Mouse (Mus musculus) intestine, postnatal 0 days (tissue): ENCODE measurements around the gene Serinc3. TPM values are rescaled to one million over a fixed set of nuclear protein-coding genes. Genes with fewer than 3 reads are reported as not detected.
A peak's percentile ranks its signal among the peaks of the same experiment; 100 is the strongest.
"Not testable (repeated sequence)": the region's sequence is repeated elsewhere in the genome, so short reads cannot be mapped to it uniquely, and the experiment has no call there.

Source experiments
- ATAC-seq: fragments of 200-750 bp; cut with Nextera tagmentation; 2 replicates; pipeline ENCODE4 v1.8.0; 2017; ENCODE audit warnings: mild to moderate bottlenecking, moderate TSS enrichment, moderate library complexity
- H3K27ac ChIP-seq: fragments of 300-500 bp; sonication (generic); 2 replicates; pipeline ENCODE4 v1.5.1; 2014; ENCODE audit warnings: mild to moderate bottlenecking, low read depth, low read length, moderate library complexity
- H3K27me3 ChIP-seq: fragments of 300-500 bp; sonication (generic); replicated peaks from 2 replicates; pipeline ENCODE4 v1.6.1; 2014; ENCODE audit warnings: low read length, mixed read lengths; ENCODE audit not compliant: control insufficient read depth, insufficient read depth
- H3K36me3 ChIP-seq: fragments of 300-500 bp; sonication (generic); 2 replicates; pipeline ENCODE4 v1.6.1; 2014; ENCODE audit warnings: mild to moderate bottlenecking, moderate library complexity; ENCODE audit not compliant: control insufficient read depth, insufficient read depth
- H3K4me1 ChIP-seq: fragments of 300-500 bp; sonication (generic); replicated peaks from 2 replicates; pipeline ENCODE4 v1.6.1; 2014; ENCODE audit warnings: antibody characterized with exemption, low read length, mixed read lengths; ENCODE audit not compliant: control insufficient read depth, insufficient read depth
- H3K4me2 ChIP-seq: fragments of 300-500 bp; sonication (generic); replicated peaks from 2 replicates; pipeline ENCODE4 v1.6.1; 2014; ENCODE audit warnings: low read depth, mild to moderate bottlenecking, moderate library complexity
- H3K4me3 ChIP-seq: fragments of 300-500 bp; sonication (generic); 2 replicates; pipeline ENCODE4 v1.5.1; 2014; ENCODE audit warnings: low read depth, low read length
- H3K9ac ChIP-seq: fragments of 300-500 bp; sonication (generic); 2 replicates; pipeline ENCODE4 v1.6.1; 2014; ENCODE audit warnings: mild to moderate bottlenecking, low read depth, low read length
- H3K9me3 ChIP-seq: fragments of 300-500 bp; sonication (generic); 2 replicates; pipeline ENCODE4 v1.6.1; 2016; ENCODE audit warnings: mixed run types; ENCODE audit not compliant: control insufficient read depth
- CTCF ChIP-seq: sonication (generic); IDR thresholded peaks from 2 replicates; pipeline ENCODE4 v1.5.1; 2016; ENCODE audit warnings: low read depth, mild to moderate bottlenecking, control low read depth, antibody characterized with exemption, moderate library complexity
- WGBS: fragments of 180-500 bp; shearing (Covaris S2); extraction: QIAGEN DNeasy Blood & Tissue Kit; methylation state at CpG from one replicate; pipeline ENCODE4 v1.1.7; 2014; 5-methylcytosine and 5-hydroxymethylcytosine counted together
- polyA plus RNA-seq: library from polyadenylated mRNA; unstranded; fragments of >200 nt; fragmentation: Nextera tagmentation; extraction: Ambion mirVana; gene quantifications from 2 replicates; pipeline ENCODE4 v1.2.1, GENCODE M21; 2015

The Serinc3 gene
- polyA plus RNA-seq, 1 experiment from 2014 or later: 61.3 TPM

- Histone ChIP-seq H3K4me3 (no peak overlapping the region), H3K4me2 (peak overlapping the region; percentile 59), H3K9ac (0 out of 2 replicates have a peak overlapping the region, but pooled peaks have one; percentile 60), H3K27me3 (no peaks in the 10 kb centered on the region), H3K4me1 (peaks cover 8% of the 10 kb centered on the region; the same call in 1 of the 2 replicates), H3K27ac (peak overlapping the region; percentile 70; the same call in 1 of the 2 replicates), H3K9me3 (no peaks in the 10 kb centered on the region), H3K36me3 (peaks cover 3% of the 10 kb centered on the region; the same call in 1 of the 2 replicates)
- TF ChIP-seq CTCF: no peak
- WGBS: 82% methylated on average over 12 of the region's 12 CpGs
- ATAC-seq: no peak
Measured at GRCm38 (mm10) chr2:163659431-163659830, 14.5 kb upstream of the Serinc3 start.

GRCm38 (mm10) chr2:163658941-163659340, 14.0 kb upstream of the Serinc3 start:
- H3K4me1 ChIP-seq: peaks cover 8% of the 10 kb centered on the region; the same call in 1 of the 2 replicates
- peak overlapping the region; percentile 60; the same call in 1 of the 2 replicates for H3K9ac ChIP-seq
- H3K4me2 ChIP-seq: peak overlapping the region; percentile 59
- ATAC-seq: peak; percentile 54
- WGBS: under 1% methylated on average over 8 of the region's 8 CpGs
- no peak for TF ChIP-seq CTCF
- H3K36me3 ChIP-seq: no peaks in the 10 kb centered on the region
- H3K27ac ChIP-seq: peak overlapping the region; percentile 70; the same call in 1 of the 2 replicates
- no peaks in the 10 kb centered on the region for H3K9me3 ChIP-seq
- peak overlapping the region; percentile 60 for H3K4me3 ChIP-seq
- H3K27me3 ChIP-seq: no peaks in the 10 kb centered on the region

GRCm38 (mm10) chr2:163657975-163658886, 13.3 kb upstream of the Serinc3 start, which contains the start of gene Pkig:
TSS of gene Pkig (plus strand) at chr2:163658386.
- peak within 1 kb of the TSS; percentile 70 for H3K27ac ChIP-seq
- ATAC-seq: peak; percentile 86
- H3K36me3 ChIP-seq: no peaks in the 10 kb centered on the region
- peak within 1 kb of the TSS; percentile 60 for H3K4me3 ChIP-seq
- H3K4me1 ChIP-seq: peaks cover 8% of the 10 kb centered on the region; the same call in 1 of the 2 replicates
- no peaks in the 10 kb centered on the region for H3K9me3 ChIP-seq
- TF ChIP-seq CTCF: peak; percentile 48
- under 1% methylated on average over 71 of the region's 71 CpGs for WGBS
- peak within 1 kb of the TSS; percentile 59 for H3K4me2 ChIP-seq
- no peaks in the 10 kb centered on the region for H3K27me3 ChIP-seq
- peak within 1 kb of the TSS; percentile 60 for H3K9ac ChIP-seq

GRCm38 (mm10) chr2:163657486-163657885, 12.6 kb upstream of the Serinc3 start:
- Histone ChIP-seq H3K4me2 (0 out of 2 replicates have a peak overlapping the region, but pooled peaks have one; percentile 59), H3K9me3 (no peaks in the 10 kb centered on the region), H3K9ac (no peak overlapping the region), H3K36me3 (no peaks in the 10 kb centered on the region), H3K4me1 (peaks cover 8% of the 10 kb centered on the region; the same call in 1 of the 2 replicates), H3K27me3 (no peaks in the 10 kb centered on the region), H3K4me3 (no peak overlapping the region), H3K27ac (no peak overlapping the region)
- no peak for TF ChIP-seq CTCF
- no peak for ATAC-seq
- WGBS: 89% methylated on average over 2 of the region's 2 CpGs

GRCm38 (mm10) chr2:163655699-163656098, 10.8 kb upstream of the Serinc3 start:
- H3K4me1 ChIP-seq: not testable (repeated sequence)

GRCm38 (mm10) chr2:163646461-163647080, 1.6 kb upstream of the Serinc3 start:
- H3K4me3 ChIP-seq: no peak overlapping the region
- no peaks in the 10 kb centered on the region for H3K9me3 ChIP-seq
- peaks cover 7% of the 10 kb centered on the region; the same call in 1 of the 2 replicates for H3K4me1 ChIP-seq
- H3K27ac ChIP-seq: no peak overlapping the region
- peaks cover 8% of the 10 kb centered on the region; the same call in 1 of the 2 replicates for H3K36me3 ChIP-seq
- WGBS: 83% methylated on average over 5 of the region's 5 CpGs
- TF ChIP-seq CTCF: no peak
- H3K27me3 ChIP-seq: no peaks in the 10 kb centered on the region
- no peak for ATAC-seq
- H3K4me2 ChIP-seq: no peak overlapping the region
- no peak overlapping the region for H3K9ac ChIP-seq

More at GRCm38 (mm10) chr2:163655699-163656098, 10.8 kb upstream of the Serinc3 start:
- H3K27ac ChIP-seq, H3K9ac ChIP-seq, H3K4me3 ChIP-seq, ATAC-seq, H3K27me3 ChIP-seq, H3K9me3 ChIP-seq, H3K36me3 ChIP-seq, H3K4me2 ChIP-seq: not testable (repeated sequence)
- WGBS: 96% methylated on average over 8 of the region's 12 CpGs
